Mouse (Mus musculus): ENCODE measurements around the gene Fam180a. TPM values are rescaled to one million over a fixed set of nuclear protein-coding genes. Genes with fewer than 3 reads are reported as not detected.
A peak's percentile ranks its signal among the peaks of the same experiment; 100 is the strongest.

Fam180a gene
- polyA plus RNA-seq, 1 experiment from 2014 or later, result 0.18 TPM

GRCm38 (mm10) chr6:35337836-35338235 lies 11.9 kb upstream of the Fam180a start:
- no peaks in the 10 kb centered on the region for H3K4me1 ChIP-seq (replicated peaks; ENCODE audit: insufficient read depth, low read length)
- H3K27me3 ChIP-seq (ENCODE audit: insufficient read depth, low read length), result no peaks in the 10 kb centered on the region
- H3K27ac ChIP-seq, result no peak overlapping the region
- no peak for ATAC-seq (replicated peaks; ENCODE audit: low FRiP score, low read depth)
- DNase-seq (ENCODE audit: low spot score), result no peak
- H3K4me3 ChIP-seq (replicated peaks; ENCODE audit: low read depth, low read length), result no peak overlapping the region
- no peaks in the 10 kb centered on the region for H3K36me3 ChIP-seq (ENCODE audit: insufficient read depth, low read length)
- no peaks in the 10 kb centered on the region for H3K9me3 ChIP-seq (replicated peaks; ENCODE audit: low read length)
- 75% methylated on average over 8 of the region's 8 CpGs for WGBS
- no peak overlapping the region for H3K4me2 ChIP-seq (ENCODE audit: low read length)
- TF ChIP-seq CTCF (IDR thresholded peaks at IDR 0.05; ENCODE audit: low read depth), result no peak
- H3K9ac ChIP-seq (ENCODE audit: low read depth, low read length), result no peak overlapping the region

DNA sequence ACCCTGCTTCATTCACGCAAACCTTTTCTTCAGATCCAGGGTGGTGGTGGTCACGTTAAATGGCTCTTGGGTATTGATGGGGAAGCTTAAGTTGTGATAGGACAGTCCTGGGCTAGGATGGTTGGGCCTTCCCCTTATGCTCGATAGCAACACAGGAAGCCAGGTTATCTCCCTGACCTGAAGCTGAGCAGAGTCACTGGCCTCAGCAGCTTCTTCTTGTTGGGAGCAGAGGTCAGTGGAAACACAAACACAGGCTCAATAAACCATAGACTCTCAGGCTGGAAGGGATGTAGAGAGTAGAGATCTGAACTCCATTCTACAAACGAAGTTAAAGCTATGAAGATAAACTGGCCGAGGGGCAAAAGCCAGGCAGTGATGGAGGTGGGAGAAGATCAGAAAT lies 9.5 kb upstream of the Fam180a start:
- H3K4me1 ChIP-seq (replicated peaks; ENCODE audit: insufficient read depth, low read length), result no peaks in the 10 kb centered on the region
- H3K27ac ChIP-seq, result no peak overlapping the region
- ATAC-seq (replicated peaks; ENCODE audit: low FRiP score, low read depth) (no peak), DNase-seq (ENCODE audit: low spot score) (peak; percentile 14)
- no peaks in the 10 kb centered on the region for H3K9me3 ChIP-seq (replicated peaks; ENCODE audit: low read length)
- no peak overlapping the region for H3K9ac ChIP-seq (ENCODE audit: low read depth, low read length)
- H3K4me3 ChIP-seq (replicated peaks; ENCODE audit: low read depth, low read length), result no peak overlapping the region
- TF ChIP-seq CTCF (IDR thresholded peaks at IDR 0.05; ENCODE audit: low read depth), result no peak
- no peak overlapping the region for H3K4me2 ChIP-seq (ENCODE audit: low read length)
- WGBS, result 41% methylated on average over 5 of the region's 5 CpGs
- H3K36me3 ChIP-seq (ENCODE audit: insufficient read depth, low read length), result no peaks in the 10 kb centered on the region
- H3K27me3 ChIP-seq (ENCODE audit: insufficient read depth, low read length), result no peaks in the 10 kb centered on the region

- Histone ChIP-seq H3K4me1 (replicated peaks; ENCODE audit: insufficient read depth, low read length) (no peaks in the 10 kb centered on the region), H3K9me3 (replicated peaks; ENCODE audit: low read length) (no peaks in the 10 kb centered on the region), H3K27me3 (ENCODE audit: insufficient read depth, low read length) (no peaks in the 10 kb centered on the region), H3K27ac (no peak overlapping the region), H3K4me3 (replicated peaks; ENCODE audit: low read depth, low read length) (no peak overlapping the region), H3K4me2 (ENCODE audit: low read length) (no peak overlapping the region), H3K36me3 (ENCODE audit: insufficient read depth, low read length) (no peaks in the 10 kb centered on the region), H3K9ac (ENCODE audit: low read depth, low read length) (no peak overlapping the region)
- ATAC-seq (replicated peaks; ENCODE audit: low FRiP score, low read depth) (no peak), DNase-seq (ENCODE audit: low spot score) (no peak)
- WGBS, result 83% methylated on average over 4 of the region's 4 CpGs
- TF ChIP-seq CTCF (IDR thresholded peaks at IDR 0.05; ENCODE audit: low read depth), result peak; percentile 44; the same call in 1 of the 2 replicates
Measured at GRCm38 (mm10) chr6:35334278-35334677, 8.3 kb upstream of the Fam180a start.

DNA sequence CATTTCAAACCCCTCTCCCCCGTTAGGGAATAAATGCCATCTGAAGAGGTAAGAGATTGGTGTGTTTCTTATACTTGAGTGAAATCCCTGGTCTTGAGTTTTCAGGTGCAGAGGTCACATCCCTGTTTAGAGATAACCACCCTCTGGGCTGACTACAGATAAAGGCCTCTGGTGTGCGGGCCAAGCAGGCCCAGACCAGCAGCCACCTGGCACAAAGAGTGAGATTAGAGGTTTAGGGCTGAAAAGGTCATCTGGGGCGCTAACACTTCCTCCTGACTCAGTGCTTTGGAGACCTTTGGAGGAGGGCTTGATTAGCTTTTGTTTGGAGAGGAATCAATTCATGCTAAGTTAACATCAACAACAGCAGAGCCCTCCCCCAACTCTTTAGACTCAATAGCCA lies 7.7 kb upstream of the Fam180a start:
- WGBS, result 51% methylated on average over 3 of the region's 3 CpGs
- no peak overlapping the region for H3K9ac ChIP-seq (ENCODE audit: low read depth, low read length)
- no peak for TF ChIP-seq CTCF (IDR thresholded peaks at IDR 0.05; ENCODE audit: low read depth)
- no peaks in the 10 kb centered on the region for H3K9me3 ChIP-seq (replicated peaks; ENCODE audit: low read length)
- no peaks in the 10 kb centered on the region for H3K4me1 ChIP-seq (replicated peaks; ENCODE audit: insufficient read depth, low read length)
- ATAC-seq (replicated peaks; ENCODE audit: low FRiP score, low read depth) (no peak), DNase-seq (ENCODE audit: low spot score) (no peak)
- H3K27me3 ChIP-seq (ENCODE audit: insufficient read depth, low read length), result no peaks in the 10 kb centered on the region
- H3K27ac ChIP-seq, result no peak overlapping the region
- no peaks in the 10 kb centered on the region for H3K36me3 ChIP-seq (ENCODE audit: insufficient read depth, low read length)
- no peak overlapping the region for H3K4me2 ChIP-seq (ENCODE audit: low read length)
- no peak overlapping the region for H3K4me3 ChIP-seq (replicated peaks; ENCODE audit: low read depth, low read length)

- Histone ChIP-seq H3K36me3 (ENCODE audit: insufficient read depth, low read length) (no peaks in the 10 kb centered on the region), H3K27ac (no peak overlapping the region), H3K4me2 (ENCODE audit: low read length) (no peak overlapping the region), H3K9me3 (replicated peaks; ENCODE audit: low read length) (no peaks in the 10 kb centered on the region), H3K4me3 (replicated peaks; ENCODE audit: low read depth, low read length) (no peak overlapping the region), H3K4me1 (replicated peaks; ENCODE audit: insufficient read depth, low read length) (no peaks in the 10 kb centered on the region), H3K9ac (ENCODE audit: low read depth, low read length) (no peak overlapping the region), H3K27me3 (ENCODE audit: insufficient read depth, low read length) (no peaks in the 10 kb centered on the region)
- no peak for TF ChIP-seq CTCF (IDR thresholded peaks at IDR 0.05; ENCODE audit: low read depth)
- WGBS, result 42% methylated on average over 6 of the region's 6 CpGs
- ATAC-seq (replicated peaks; ENCODE audit: low FRiP score, low read depth) (no peak; the same call in 1 of the 2 replicates), DNase-seq (ENCODE audit: low spot score) (peak; percentile 23)
Measured at GRCm38 (mm10) chr6:35330834-35331233, 4.9 kb upstream of the Fam180a start.

DNA sequence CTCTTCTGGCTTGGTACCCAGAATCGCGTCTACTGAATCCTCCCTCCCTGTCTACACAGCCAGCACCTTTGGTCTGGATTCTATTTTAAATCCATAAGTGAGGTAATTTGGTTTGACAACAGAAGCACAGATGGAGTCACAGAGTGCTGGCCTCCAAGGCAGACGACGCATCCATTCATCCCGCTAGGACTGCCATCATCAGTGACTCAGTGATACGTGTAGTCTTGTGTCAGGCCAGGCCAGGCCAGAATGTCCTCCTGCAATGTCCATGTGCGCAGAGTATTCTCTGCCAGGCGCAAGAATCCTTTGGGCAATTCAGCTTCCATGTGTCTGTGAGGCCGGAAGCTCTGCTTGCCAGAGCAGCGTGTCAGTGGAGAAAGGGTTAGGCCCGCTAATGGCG lies 4.0 kb upstream of the Fam180a start:
- TF ChIP-seq CTCF (IDR thresholded peaks at IDR 0.05; ENCODE audit: low read depth), result no peak
- DNase-seq (ENCODE audit: low spot score) (no peak), ATAC-seq (replicated peaks; ENCODE audit: low FRiP score, low read depth) (no peak)
- Histone ChIP-seq H3K4me1 (replicated peaks; ENCODE audit: insufficient read depth, low read length) (no peaks in the 10 kb centered on the region), H3K9ac (ENCODE audit: low read depth, low read length) (no peak overlapping the region), H3K4me2 (ENCODE audit: low read length) (no peak overlapping the region), H3K36me3 (ENCODE audit: insufficient read depth, low read length) (no peaks in the 10 kb centered on the region), H3K9me3 (replicated peaks; ENCODE audit: low read length) (no peaks in the 10 kb centered on the region), H3K27me3 (ENCODE audit: insufficient read depth, low read length) (no peaks in the 10 kb centered on the region), H3K4me3 (replicated peaks; ENCODE audit: low read depth, low read length) (no peak overlapping the region), H3K27ac (no peak overlapping the region)
- WGBS, result 96% methylated on average over 12 of the region's 12 CpGs

DNA sequence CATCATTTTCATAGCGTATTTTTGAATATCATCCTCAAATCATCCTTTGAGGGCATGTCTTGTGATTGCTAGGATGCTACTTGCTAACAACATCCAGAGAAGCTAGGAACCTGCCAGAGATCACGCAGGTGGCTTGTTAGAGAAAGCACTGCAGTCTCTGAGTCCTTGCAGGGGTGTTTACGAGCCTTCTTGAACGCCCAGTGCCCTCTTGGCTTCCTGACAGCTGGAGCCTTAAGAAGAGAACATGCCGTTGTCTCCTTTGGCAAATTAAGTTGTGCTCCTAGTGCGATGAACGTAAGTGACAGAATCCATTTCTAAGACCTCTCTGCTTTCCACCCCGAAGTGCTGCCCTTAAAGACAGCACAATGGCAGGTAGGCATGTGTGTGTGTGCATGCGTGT lies 1.6 kb downstream of the Fam180a start:
- Histone ChIP-seq H3K4me1 (replicated peaks; ENCODE audit: insufficient read depth, low read length) (no peaks in the 10 kb centered on the region), H3K27ac (no peak overlapping the region), H3K36me3 (ENCODE audit: insufficient read depth, low read length) (no peaks in the 10 kb centered on the region), H3K4me3 (replicated peaks; ENCODE audit: low read depth, low read length) (no peak overlapping the region), H3K27me3 (ENCODE audit: insufficient read depth, low read length) (no peaks in the 10 kb centered on the region), H3K4me2 (ENCODE audit: low read length) (no peak overlapping the region), H3K9ac (ENCODE audit: low read depth, low read length) (no peak overlapping the region), H3K9me3 (replicated peaks; ENCODE audit: low read length) (no peaks in the 10 kb centered on the region)
- WGBS, result 67% methylated on average over 9 of the region's 9 CpGs
- no peak for TF ChIP-seq CTCF (IDR thresholded peaks at IDR 0.05; ENCODE audit: low read depth)
- ATAC-seq (replicated peaks; ENCODE audit: low FRiP score, low read depth), result no peak
- DNase-seq (ENCODE audit: low spot score), result no peak
